Mouse (Mus musculus): ENCODE data around the gene Slc47a1.

- TF ChIP-seq CTCF (IDR thresholded peaks at IDR 0.05): no peak
- TF ChIP-seq EP300 (IDR thresholded peaks at IDR 0.05): no peak
Measured at GRCm38 (mm10) chr11:61419253-61419652, 41.1 kb upstream of the Slc47a1 start.
